Mouse (Mus musculus) erythroid progenitor cell, adult 5-6 weeks (primary cell): ENCODE measurements around the gene Gm20388. TPM values are rescaled to one million over a fixed set of nuclear protein-coding genes. Genes with fewer than 3 reads are reported as not detected.
"Not testable (repeated sequence)": the region's sequence is repeated elsewhere in the genome, so short reads cannot be mapped to it uniquely, and the experiment has no call there.

Source experiments
- ATAC-seq: replicated peaks from 2 replicates; pipeline ENCODE4 v1.8.0; 2016; ENCODE audit warnings: moderate number of reproducible peaks, mild to moderate bottlenecking, moderate TSS enrichment, inconsistent platforms; ENCODE audit not compliant: poor library complexity, low FRiP score, severe bottlenecking
- total RNA-seq, 2 experiments: library from RNA; stranded (forward) in 1 of 2; stranded (reverse) in 1 of 2; fragments of 150-400 nt in 1 of 2; fragments of 186-747, 209-891 nt in 1 of 2; gene quantifications; 2 replicates each; pipeline versions ENCODE4 v1.2.3 to v1.2.4; 2015 to 2017; ENCODE audit warnings: low replicate concordance in 2 of 2

Gm20388 gene
- total RNA-seq, 2 experiments from 2014 or later: 4.2 TPM; not detected in 1

GRCm38 (mm10) chr8:123097216-123097615, 3186.6 kb downstream of the Gm20388 start:
- no peak for ATAC-seq

GRCm38 (mm10) chr8:123097786-123098584, 3187.3 kb downstream of the Gm20388 start:
- ATAC-seq: no peak

GRCm38 (mm10) chr8:123100288-123100687, 3189.6 kb downstream of the Gm20388 start:
- ATAC-seq: no peak

- no peak for ATAC-seq
These were observed 3190.6 kb downstream of the Gm20388 start for GRCm38 (mm10) chr8:123101244-123101643.

- peak; percentile 99 for ATAC-seq
These were observed 3191.4 kb downstream of the Gm20388 start, which contains the start of gene Rpl13 for GRCm38 (mm10) chr8:123101735-123102685. TSS of gene Rpl13 (plus strand) at chr8:123102350.

GRCm38 (mm10) chr8:123102855-123103254, 3192.2 kb downstream of the Gm20388 start:
- not testable (repeated sequence) for ATAC-seq

- ATAC-seq: no peak
These were observed 3192.6 kb downstream of the Gm20388 start for GRCm38 (mm10) chr8:123103285-123103684.

- ATAC-seq: no peak
These were observed 3193.6 kb downstream of the Gm20388 start for GRCm38 (mm10) chr8:123104046-123104767.

GRCm38 (mm10) chr8:123105553-123106326, 3195.1 kb downstream of the Gm20388 start:
- ATAC-seq: no peak

- no peak for ATAC-seq
These were observed 3195.9 kb downstream of the Gm20388 start for GRCm38 (mm10) chr8:123106531-123106930.

- no peak for ATAC-seq
These were observed 3197.4 kb downstream of the Gm20388 start for GRCm38 (mm10) chr8:123108010-123108409.

- ATAC-seq: no peak
These were observed 3198.3 kb downstream of the Gm20388 start for GRCm38 (mm10) chr8:123108953-123109352.

GRCm38 (mm10) chr8:123110649-123111048, 3200.0 kb downstream of the Gm20388 start:
- peak; percentile 89 for ATAC-seq

GRCm38 (mm10) chr8:123112892-123113291, 3202.3 kb downstream of the Gm20388 start:
- ATAC-seq: no peak

- no peak for ATAC-seq
These were observed 3203.3 kb downstream of the Gm20388 start for GRCm38 (mm10) chr8:123113908-123114469.

- no peak for ATAC-seq
These were observed 3204.0 kb downstream of the Gm20388 start for GRCm38 (mm10) chr8:123114644-123115043.

- ATAC-seq: no peak
These were observed 3206.6 kb downstream of the Gm20388 start, which contains the start of gene Cpne7 for GRCm38 (mm10) chr8:123117127-123117731. TSS of gene Cpne7 (plus strand) at chr8:123117374.

GRCm38 (mm10) chr8:123117744-123118143, 3207.1 kb downstream of the Gm20388 start:
- no peak for ATAC-seq
